Mouse (Mus musculus): ENCODE data around the gene Gm10320. TPM values are rescaled to one million over a fixed set of nuclear protein-coding genes. Genes with fewer than 3 reads are reported as not detected.

The Gm10320 gene
- 1.3 and 2.0 TPM in 2 replicates for polyA plus RNA-seq (2015; fragmentation: Nextera tagmentation; extraction: Ambion mirVana)

- no peaks in the 10 kb centered on the region for H3K9me3 ChIP-seq (ENCODE audit: low read length)
- no peak for TF ChIP-seq CTCF (IDR thresholded peaks at IDR 0.05)
- no peak for TF ChIP-seq EP300 (IDR thresholded peaks at IDR 0.05)
- H3K36me3 ChIP-seq (ENCODE audit: insufficient read depth, low read length) = no peaks in the 10 kb centered on the region
- no peaks in the 10 kb centered on the region; the same call in 1 of the 2 replicates for H3K4me1 ChIP-seq (ENCODE audit: insufficient read depth, low read depth, low read length)
- H3K4me3 ChIP-seq (ENCODE audit: low read depth, low read length) = no peak within 1 kb of the TSS
- no peaks in the 10 kb centered on the region for H3K27me3 ChIP-seq (replicated peaks; ENCODE audit: insufficient read depth, low read length)
- DNase-seq (ENCODE audit: low spot score) = no peak
- no peak for ATAC-seq
- H3K27ac ChIP-seq (ENCODE audit: low read length) = no peak within 1 kb of the TSS
- no peak within 1 kb of the TSS for H3K4me2 ChIP-seq (replicated peaks; ENCODE audit: low read depth, low read length)
- no peak within 1 kb of the TSS for H3K9ac ChIP-seq (replicated peaks; ENCODE audit: low read depth)
- WGBS = 81% methylated on average over 3 of the region's 3 CpGs
Measured at GRCm38 (mm10) chr13:98491909-98492308, at the start of gene Gm10320. TSS of gene Gm10320 (minus strand) at chr13:98492001.

GRCm38 (mm10) chr13:98541601-98542000 is 49.8 kb upstream of the Gm10320 start:
- DNase-seq (ENCODE audit: low spot score) = no peak
- 81% methylated on average over 2 of the region's 2 CpGs for WGBS

GRCm38 (mm10) chr13:98540206-98540605 is 48.4 kb upstream of the Gm10320 start:
- no peak for DNase-seq (ENCODE audit: low spot score)
- Histone ChIP-seq H3K27ac (ENCODE audit: low read length) (no peak overlapping the region), H3K4me1 (ENCODE audit: insufficient read depth, low read depth, low read length) (no peaks in the 10 kb centered on the region), H3K27me3 (replicated peaks; ENCODE audit: insufficient read depth, low read length) (no peaks in the 10 kb centered on the region), H3K9me3 (ENCODE audit: low read length) (no peaks in the 10 kb centered on the region), H3K36me3 (ENCODE audit: insufficient read depth, low read length) (no peaks in the 10 kb centered on the region), H3K4me3 (ENCODE audit: low read depth, low read length) (no peak overlapping the region), H3K9ac (replicated peaks; ENCODE audit: low read depth) (no peak overlapping the region), H3K4me2 (replicated peaks; ENCODE audit: low read depth, low read length) (no peak overlapping the region)
- WGBS = 85% methylated on average over 3 of the region's 3 CpGs
- no peak for TF ChIP-seq EP300 (IDR thresholded peaks at IDR 0.05)
- no peak for TF ChIP-seq CTCF (IDR thresholded peaks at IDR 0.05)
- ATAC-seq = no peak

More at GRCm38 (mm10) chr13:98541601-98542000, 49.8 kb upstream of the Gm10320 start:
- Histone ChIP-seq H3K4me1 (ENCODE audit: insufficient read depth, low read depth, low read length) (no peaks in the 10 kb centered on the region), H3K4me3 (ENCODE audit: low read depth, low read length) (no peak overlapping the region), H3K27me3 (replicated peaks; ENCODE audit: insufficient read depth, low read length) (no peaks in the 10 kb centered on the region), H3K9me3 (ENCODE audit: low read length) (no peaks in the 10 kb centered on the region), H3K27ac (ENCODE audit: low read length) (no peak overlapping the region), H3K4me2 (replicated peaks; ENCODE audit: low read depth, low read length) (no peak overlapping the region), H3K36me3 (ENCODE audit: insufficient read depth, low read length) (no peaks in the 10 kb centered on the region), H3K9ac (replicated peaks; ENCODE audit: low read depth) (no peak overlapping the region)
- TF ChIP-seq CTCF (IDR thresholded peaks at IDR 0.05) (no peak), EP300 (IDR thresholded peaks at IDR 0.05) (no peak)
- no peak for ATAC-seq

- no peak for TF ChIP-seq EP300 (IDR thresholded peaks at IDR 0.05)
- TF ChIP-seq CTCF (IDR thresholded peaks at IDR 0.05) = no peak
- 43% methylated on average over 7 of the region's 7 CpGs for WGBS
- ATAC-seq = no peak
- Histone ChIP-seq H3K9me3 (ENCODE audit: low read length) (no peaks in the 10 kb centered on the region), H3K9ac (replicated peaks; ENCODE audit: low read depth) (no peak overlapping the region), H3K4me3 (ENCODE audit: low read depth, low read length) (no peak overlapping the region), H3K4me2 (replicated peaks; ENCODE audit: low read depth, low read length) (no peak overlapping the region), H3K27ac (ENCODE audit: low read length) (no peak overlapping the region), H3K36me3 (ENCODE audit: insufficient read depth, low read length) (no peaks in the 10 kb centered on the region), H3K4me1 (ENCODE audit: insufficient read depth, low read depth, low read length) (no peaks in the 10 kb centered on the region), H3K27me3 (replicated peaks; ENCODE audit: insufficient read depth, low read length) (no peaks in the 10 kb centered on the region)
- peak; percentile 61 for DNase-seq (ENCODE audit: low spot score)
Measured at GRCm38 (mm10) chr13:98539311-98539710, 47.5 kb upstream of the Gm10320 start.

GRCm38 (mm10) chr13:98538587-98538986 is 46.8 kb upstream of the Gm10320 start:
- TF ChIP-seq CTCF (IDR thresholded peaks at IDR 0.05) (no peak), EP300 (IDR thresholded peaks at IDR 0.05) (no peak)
- no peak overlapping the region for H3K4me2 ChIP-seq (replicated peaks; ENCODE audit: low read depth, low read length)
- 64% methylated on average over 5 of the region's 5 CpGs for WGBS
- DNase-seq (ENCODE audit: low spot score) = no peak
- no peaks in the 10 kb centered on the region for H3K9me3 ChIP-seq (ENCODE audit: low read length)
- no peaks in the 10 kb centered on the region for H3K27me3 ChIP-seq (replicated peaks; ENCODE audit: insufficient read depth, low read length)
- H3K27ac ChIP-seq (ENCODE audit: low read length) = no peak overlapping the region
- no peaks in the 10 kb centered on the region for H3K36me3 ChIP-seq (ENCODE audit: insufficient read depth, low read length)
- no peak overlapping the region for H3K4me3 ChIP-seq (ENCODE audit: low read depth, low read length)
- ATAC-seq = no peak
- H3K4me1 ChIP-seq (ENCODE audit: insufficient read depth, low read depth, low read length) = no peaks in the 10 kb centered on the region
- H3K9ac ChIP-seq (replicated peaks; ENCODE audit: low read depth) = no peak overlapping the region

- ATAC-seq (no peak), DNase-seq (ENCODE audit: low spot score) (no peak)
- Histone ChIP-seq H3K9ac (replicated peaks; ENCODE audit: low read depth) (no peak overlapping the region), H3K27ac (ENCODE audit: low read length) (no peak overlapping the region), H3K4me1 (ENCODE audit: insufficient read depth, low read depth, low read length) (no peaks in the 10 kb centered on the region), H3K9me3 (ENCODE audit: low read length) (no peaks in the 10 kb centered on the region), H3K27me3 (replicated peaks; ENCODE audit: insufficient read depth, low read length) (no peaks in the 10 kb centered on the region), H3K4me3 (ENCODE audit: low read depth, low read length) (no peak overlapping the region), H3K4me2 (replicated peaks; ENCODE audit: low read depth, low read length) (no peak overlapping the region; the same call in 1 of the 2 replicates), H3K36me3 (ENCODE audit: insufficient read depth, low read length) (no peaks in the 10 kb centered on the region)
- 24% methylated on average over 2 of the region's 2 CpGs for WGBS
- TF ChIP-seq CTCF (IDR thresholded peaks at IDR 0.05) = no peak
- no peak for TF ChIP-seq EP300 (IDR thresholded peaks at IDR 0.05)
Measured at GRCm38 (mm10) chr13:98534913-98535262, 43.1 kb upstream of the Gm10320 start.
